In the genomic region with DNA sequence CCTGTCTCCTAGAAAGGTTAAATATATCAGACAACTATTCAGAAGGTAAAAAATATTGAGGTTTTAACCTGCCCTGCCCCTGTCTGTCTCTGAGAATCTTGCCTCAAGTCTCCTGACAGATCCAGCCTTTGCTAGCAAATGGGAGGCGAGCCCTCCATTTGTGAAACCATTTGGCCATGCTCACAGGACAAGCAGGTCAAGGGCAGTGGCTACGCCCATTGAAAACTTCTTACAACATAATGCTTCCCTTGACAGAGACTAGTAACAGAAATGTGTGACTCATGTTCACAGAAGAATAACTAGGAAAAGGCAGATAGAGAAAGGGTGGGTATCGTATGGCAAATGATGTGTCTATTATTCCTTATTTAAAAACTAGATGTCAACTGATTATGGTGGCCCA, we compare ENCODE assay signal across 27 mouse cellular contexts.
"Had no signal": no experiment of that assay in that cellular context is flagged by ENCODE, and none has a peak within 500 bp of the region (broad histone marks: within the 10 kb centered on the region; RNA-seq: fewer than 3 reads in every experiment).

No protein-coding gene starts in this region.

- H3K4me2 ChIP-seq: heart, embryonic 11.5 days; heart, embryonic 13.5 days; heart, embryonic 15.5 days; hindbrain, embryonic 13.5 days; hindbrain, embryonic 15.5 days; limb, embryonic 12.5 days; liver, embryonic 11.5 days; liver, embryonic 13.5 days; liver, embryonic 15.5 days had no signal

- H3K27me3 ChIP-seq: hindbrain, embryonic 15.5 days; liver, embryonic 13.5 days; liver, embryonic 15.5 days had no signal

- H3K9ac ChIP-seq: heart, embryonic 13.5 days; heart, embryonic 15.5 days; hindbrain, embryonic 13.5 days; hindbrain, embryonic 15.5 days; limb, embryonic 12.5 days; liver, embryonic 13.5 days; liver, embryonic 15.5 days; liver, postnatal 0 days had no signal

- H3K4me1 ChIP-seq: heart, embryonic 13.5 days; heart, embryonic 15.5 days; liver, embryonic 13.5 days; liver, embryonic 15.5 days had no signal

- H3K27ac ChIP-seq: gastrocnemius, adult 2 months; heart, adult 2 months; heart, embryonic 13.5 days; heart, embryonic 15.5 days; hindbrain, embryonic 13.5 days; hindbrain, embryonic 15.5 days; hindbrain, postnatal 0 days; layer of hippocampus, adult 2 months; left cerebral cortex, adult 2 months; limb, embryonic 10.5 days; limb, embryonic 12.5 days; liver, embryonic 13.5 days; liver, embryonic 15.5 days had no signal

- H3K36me3 ChIP-seq: heart, embryonic 13.5 days; heart, embryonic 15.5 days; hindbrain, embryonic 15.5 days; limb, embryonic 10.5 days; limb, embryonic 12.5 days; liver, embryonic 13.5 days; liver, embryonic 15.5 days had no signal

- H3K4me3 ChIP-seq: gastrocnemius, adult 2 months; heart, adult 2 months; heart, embryonic 13.5 days; heart, embryonic 15.5 days; hindbrain, embryonic 13.5 days; hindbrain, embryonic 15.5 days; layer of hippocampus, adult 2 months; left cerebral cortex, adult 2 months; limb, embryonic 10.5 days; limb, embryonic 12.5 days; liver, embryonic 13.5 days; liver, embryonic 15.5 days had no signal

- H3K9me3 ChIP-seq: heart, embryonic 13.5 days; heart, embryonic 15.5 days; limb, embryonic 10.5 days; limb, embryonic 12.5 days; liver, embryonic 13.5 days; liver, embryonic 15.5 days had no signal

- DNase-seq: gastrocnemius, adult 2 months; gastrocnemius, postnatal 10 days; gastrocnemius, postnatal 25 days; heart, adult 2 months; heart, postnatal 14 days; heart, postnatal 36 days; kidney, adult 18-20 months; kidney, adult 8-10 months; kidney, postnatal 10 days; kidney, postnatal 25 days; kidney, postnatal 4 days; liver; liver, embryonic 13.5 days; liver, postnatal 0 days had no signal

- ATAC-seq: hindbrain, postnatal 0 days; intestine, embryonic 16.5 days; liver, postnatal 0 days had no signal
